Mouse (Mus musculus): ENCODE results near the gene Ppp1r3f.

The Ppp1r3f gene

DNA sequence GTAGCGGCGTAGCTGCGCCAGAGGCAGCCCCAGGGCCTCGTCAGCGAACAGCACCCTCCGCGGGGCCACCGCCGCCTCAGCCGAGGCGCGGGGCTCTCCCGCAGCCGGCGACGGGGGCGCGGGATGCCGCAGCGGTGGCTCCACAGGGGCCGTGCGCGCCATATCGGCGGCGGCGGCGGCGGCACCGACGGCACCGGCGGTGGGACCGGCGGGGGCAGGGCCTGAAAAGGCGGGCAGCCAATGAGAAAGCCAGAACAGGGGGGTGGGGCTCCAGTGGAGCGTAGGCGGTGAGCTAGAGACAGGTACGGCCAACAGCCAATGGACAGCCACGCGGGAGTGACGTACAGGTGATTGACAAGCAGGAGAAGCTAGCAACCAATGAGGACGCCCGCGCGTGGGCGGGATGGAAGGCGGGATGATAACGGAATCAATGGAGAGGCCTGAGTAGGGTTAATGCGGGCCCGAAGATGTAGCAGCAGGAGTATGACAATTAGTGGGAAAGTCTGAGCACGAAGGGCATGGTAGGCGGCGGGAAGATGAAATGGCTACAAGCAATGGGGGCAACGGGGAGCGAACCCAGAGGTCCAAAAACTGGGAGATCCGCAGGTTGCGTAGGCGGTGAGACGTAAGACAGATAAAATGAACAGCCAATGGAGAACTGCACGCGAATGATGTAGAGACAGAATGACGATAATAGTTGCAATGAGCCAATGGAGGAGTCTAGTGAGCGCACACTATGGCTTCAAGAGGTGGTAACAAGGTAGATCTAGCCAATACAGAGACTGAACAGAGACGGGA, at the start of gene Ppp1r3f:
Ppp1r3f (minus strand) TSS at position 197 of the 798 bp plus-strand sequence.
- in situ Hi-C loops (cut with MboI, MseI): no loop called here

DNA sequence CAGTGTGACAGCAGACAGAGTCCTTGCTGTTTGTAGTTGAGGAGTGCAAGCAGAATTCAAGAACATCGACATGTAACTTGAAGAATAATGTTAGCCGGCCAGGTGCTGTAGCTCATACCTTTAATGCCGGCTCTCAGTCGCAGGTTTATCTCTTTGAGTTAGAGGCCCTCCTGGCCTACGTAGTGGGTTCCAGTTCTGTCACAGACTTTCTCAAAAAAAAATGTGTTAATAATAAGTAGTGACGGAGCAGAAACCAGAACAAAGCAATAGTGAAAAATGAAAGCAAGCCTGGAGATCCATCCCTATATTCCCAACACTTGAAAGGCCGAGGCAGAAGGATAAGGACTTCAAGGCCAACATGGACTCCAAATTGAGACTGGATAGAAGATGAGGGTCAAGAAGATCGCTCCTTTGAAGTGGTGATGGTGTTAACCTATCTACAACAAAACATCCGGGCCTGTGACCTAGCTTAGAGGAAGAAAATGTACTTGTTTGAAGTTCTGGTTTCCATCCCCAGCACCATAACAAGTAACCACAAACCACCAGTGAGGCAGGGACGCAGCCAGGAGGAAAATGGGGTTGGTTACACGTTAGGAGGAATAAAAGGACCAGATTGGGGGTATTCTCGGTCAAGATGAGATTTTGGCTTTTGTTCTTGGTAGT, 43.9 kb upstream of the Ppp1r3f start:
- in situ Hi-C loops (cut with MboI, MseI): no loop called here

DNA sequence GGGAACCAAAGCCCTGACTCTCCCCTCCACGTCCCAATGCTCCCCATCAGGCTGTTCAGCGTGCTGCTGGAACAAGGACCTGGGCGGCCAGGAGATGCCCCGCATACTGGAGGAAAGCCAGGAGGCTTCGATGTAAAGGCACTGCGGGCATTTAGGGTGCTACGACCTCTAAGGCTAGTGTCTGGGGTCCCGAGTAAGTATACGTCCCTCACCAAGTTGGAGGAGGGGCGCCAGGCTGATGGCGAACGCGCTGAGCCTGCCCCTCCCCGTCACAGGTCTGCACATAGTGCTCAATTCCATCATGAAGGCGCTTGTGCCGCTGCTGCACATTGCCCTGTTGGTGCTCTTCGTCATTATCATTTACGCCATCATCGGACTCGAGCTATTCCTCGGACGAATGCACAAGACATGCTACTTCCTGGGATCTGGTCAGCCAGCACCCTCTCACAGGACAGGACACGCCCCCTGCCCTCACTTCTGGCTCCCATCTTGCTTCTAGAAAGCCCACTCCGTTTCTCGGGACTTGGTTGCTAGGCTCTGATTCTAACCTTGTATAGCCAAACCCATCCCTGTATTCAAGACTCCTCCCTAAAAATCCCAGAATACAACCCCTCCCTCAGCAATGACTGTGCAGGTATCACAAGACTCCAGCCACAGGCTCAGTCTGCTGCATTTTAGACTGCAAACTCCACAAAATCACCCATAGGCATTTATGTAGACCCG, 36.6 kb upstream of the Ppp1r3f start:
- in situ Hi-C loops (cut with MboI, MseI): no loop called here

DNA sequence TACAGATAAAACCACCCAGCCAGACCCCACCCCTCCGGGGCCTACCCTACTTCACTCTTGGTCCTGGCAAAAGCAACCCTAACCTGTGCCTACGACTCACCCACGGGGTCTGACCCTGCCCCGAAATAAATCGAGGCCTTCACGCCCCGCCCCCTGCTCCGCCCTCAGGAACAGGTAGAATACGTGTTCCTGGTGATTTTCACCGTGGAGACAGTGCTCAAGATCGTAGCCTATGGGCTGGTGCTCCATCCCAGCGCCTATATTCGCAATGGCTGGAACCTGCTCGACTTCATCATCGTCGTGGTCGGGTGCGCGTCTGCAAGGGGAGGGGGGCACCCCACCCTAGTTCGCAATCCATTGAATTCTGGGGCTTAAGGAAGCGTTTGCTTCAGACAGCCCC, 36.0 kb upstream of the Ppp1r3f start:
- in situ Hi-C loops (cut with MboI, MseI): no loop called here

DNA sequence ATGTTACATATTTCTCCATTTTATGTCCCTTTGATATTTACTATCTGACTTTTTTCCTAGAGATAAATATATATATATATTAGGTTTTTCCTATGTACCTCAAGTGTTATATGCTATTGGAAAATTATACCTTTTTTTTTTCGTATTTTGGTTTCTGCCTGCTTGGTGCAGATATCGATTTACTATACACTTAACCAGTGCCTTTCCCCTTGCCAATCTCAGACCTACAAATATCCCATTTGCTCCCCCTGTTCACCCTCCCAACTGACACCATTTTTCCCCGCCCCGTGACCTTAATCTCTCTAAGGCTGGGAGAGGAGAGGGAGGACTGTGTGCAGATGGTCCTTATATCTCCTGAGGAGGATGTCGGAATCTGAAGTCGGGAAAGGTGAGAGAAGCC, 32.7 kb upstream of the Ppp1r3f start, which contains the start of gene Cacna1f:
Cacna1f (plus strand) TSS at position 301 of the 400 bp plus-strand sequence.
- in situ Hi-C loops (cut with MboI, MseI): no loop called here

DNA sequence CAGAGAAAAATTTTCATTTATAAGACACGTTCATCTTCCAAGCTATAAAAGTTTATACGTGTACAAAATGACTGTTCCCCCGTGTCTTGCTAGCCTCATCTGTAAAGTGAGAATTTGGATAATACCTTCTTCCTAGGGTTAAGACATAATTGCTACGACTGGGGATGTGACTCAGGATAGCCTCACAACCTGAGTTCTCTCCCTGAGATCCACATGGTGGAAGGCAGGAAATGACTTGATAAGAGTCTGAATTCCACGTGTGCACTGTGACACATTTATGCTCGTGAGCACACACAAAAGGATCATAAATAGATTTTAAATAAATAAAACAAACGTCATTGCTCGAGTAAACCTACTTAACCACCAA, 31.5 kb upstream of the Ppp1r3f start:
- in situ Hi-C loops (cut with MboI, MseI): no loop called here

DNA sequence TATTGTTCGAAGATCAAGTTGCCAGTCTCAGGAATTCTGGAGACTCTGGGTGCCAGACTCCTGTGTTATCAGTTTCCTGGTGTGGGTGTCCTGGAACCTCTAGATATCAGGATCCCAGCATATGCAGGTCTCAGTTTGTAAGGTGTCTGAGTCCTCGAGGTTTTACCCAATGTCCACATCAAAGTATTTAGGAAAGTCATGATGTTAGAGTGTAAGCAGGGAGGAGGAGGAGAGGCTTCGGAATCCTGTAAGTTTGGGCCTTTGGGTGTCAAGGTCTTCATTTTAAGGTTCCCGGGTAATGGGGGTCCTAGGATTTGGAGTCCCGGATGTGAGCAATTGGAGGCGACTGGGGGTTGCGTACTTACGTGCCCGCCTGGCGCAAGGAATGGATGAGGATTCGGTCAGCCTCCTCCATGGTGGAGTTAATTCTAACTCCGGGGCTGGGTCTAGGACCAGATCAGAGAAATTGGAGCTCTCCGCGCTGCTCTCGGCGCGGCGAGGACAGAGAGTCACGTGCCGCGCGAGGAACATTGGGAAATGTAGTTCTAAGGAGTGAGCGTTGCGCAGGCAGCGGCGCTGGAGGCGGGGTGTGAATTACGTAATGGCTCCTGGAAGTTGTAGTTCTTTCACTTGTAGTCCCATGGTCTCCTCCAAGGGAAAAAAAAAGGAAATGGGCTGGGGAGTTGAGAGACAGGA, 30.9 kb upstream of the Ppp1r3f start, which contains the start of gene Ccdc22:
Ccdc22 (minus strand) TSS at position 639 of the 696 bp plus-strand sequence.
- in situ Hi-C loops (cut with MboI, MseI): no loop called here

DNA sequence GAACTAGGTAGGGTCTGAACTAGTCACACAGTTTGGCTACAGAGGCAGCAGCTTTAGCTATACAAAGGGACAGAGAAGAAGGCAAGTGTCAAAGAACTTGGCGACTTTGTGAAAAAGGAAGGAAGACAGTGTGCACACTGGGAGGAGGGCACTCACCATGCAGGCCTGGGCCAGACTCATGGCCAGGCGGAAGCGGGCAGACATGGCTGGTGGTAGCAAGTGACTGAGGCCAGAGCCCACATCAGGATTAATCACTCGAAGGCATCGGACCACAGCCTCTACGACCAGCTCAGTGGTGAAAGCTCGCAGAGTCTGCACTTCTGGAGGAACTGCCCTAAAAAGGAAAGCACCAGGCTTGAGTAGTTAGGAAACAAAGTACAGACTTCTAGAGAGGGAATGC, 29.9 kb upstream of the Ppp1r3f start:
- in situ Hi-C loops (cut with MboI, MseI): no loop called here

DNA sequence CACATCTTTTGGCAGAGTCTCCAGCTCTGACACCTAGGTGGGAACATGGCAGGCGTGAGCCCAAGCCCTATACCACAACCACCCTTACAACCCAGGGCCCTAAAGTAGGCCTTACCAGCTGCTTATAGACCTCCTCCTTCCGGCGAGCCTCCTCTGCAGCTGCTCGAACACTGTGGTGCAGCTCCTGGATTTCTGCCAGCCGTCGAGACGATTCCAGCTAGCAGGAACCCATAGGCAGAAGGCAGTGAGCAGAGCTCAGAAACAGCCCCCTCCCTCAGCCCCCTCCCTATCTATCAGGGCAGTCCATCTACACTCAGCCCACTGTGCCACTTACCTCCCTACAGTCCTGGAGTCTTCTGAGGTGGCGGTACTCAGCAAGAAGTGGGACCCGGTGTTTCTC, 21.3 kb upstream of the Ppp1r3f start:
- in situ Hi-C loops (cut with MboI, MseI): no loop called here

DNA sequence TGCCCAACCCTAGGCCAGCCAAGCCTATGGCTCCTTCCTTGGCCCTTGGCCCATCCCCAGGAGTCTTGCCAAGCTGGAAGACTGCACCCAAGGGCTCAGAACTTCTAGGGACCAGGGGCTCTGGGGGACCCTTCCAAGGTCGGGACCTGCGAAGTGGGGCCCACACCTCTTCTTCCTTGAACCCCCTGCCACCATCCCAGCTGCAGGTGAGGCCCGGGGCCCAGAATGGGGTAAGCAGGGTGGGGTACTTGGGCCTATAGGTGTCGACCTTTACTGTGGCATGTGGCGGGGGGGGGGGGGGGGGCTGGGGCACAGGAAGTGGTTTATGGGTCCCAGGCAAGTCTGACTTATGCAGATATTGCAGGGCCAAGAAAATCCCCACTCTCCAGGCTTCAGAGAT, 12.3 kb upstream of the Ppp1r3f start:
- in situ Hi-C loops (cut with MboI, MseI): no loop called here

DNA sequence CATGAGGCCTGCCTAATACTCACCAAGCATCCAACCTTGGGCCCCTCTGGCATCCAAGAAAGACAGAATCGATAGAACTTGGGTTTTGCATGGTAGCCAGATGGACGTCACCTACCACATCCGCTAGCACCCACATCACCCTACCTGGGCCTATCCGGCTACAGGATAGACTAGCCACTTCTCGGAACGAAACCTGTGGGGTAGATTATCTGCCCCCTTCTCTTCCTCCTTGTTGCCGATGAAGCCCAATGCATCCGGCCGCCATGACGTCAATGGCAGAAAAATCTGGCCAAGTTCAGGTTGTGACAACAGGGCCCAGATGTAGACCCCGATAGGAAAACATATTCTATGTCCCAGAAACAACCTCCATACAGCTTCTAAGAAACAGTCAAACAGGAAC, 9.8 kb upstream of the Ppp1r3f start:
- in situ Hi-C loops (cut with MboI, MseI): no loop called here

DNA sequence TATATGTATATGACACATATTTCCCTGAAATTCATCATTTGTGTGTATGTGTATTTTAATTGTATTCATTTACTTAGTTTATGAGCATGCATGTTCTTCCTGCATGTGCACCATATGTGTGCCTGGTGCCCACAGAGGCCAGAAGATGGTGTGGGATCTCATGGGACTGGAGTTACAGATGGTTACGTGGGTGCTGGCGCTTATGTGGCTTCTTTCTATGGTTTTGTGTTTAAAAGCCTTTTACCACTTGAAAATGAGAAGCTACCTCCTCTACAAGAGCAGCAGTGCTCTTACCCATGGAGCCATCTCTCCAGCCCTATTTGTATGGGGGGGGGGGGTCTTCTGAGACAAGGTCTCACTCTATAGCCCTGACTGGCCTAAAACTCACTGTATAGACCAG, 7.1 kb upstream of the Ppp1r3f start:
- in situ Hi-C loops (cut with MboI, MseI): no loop called here

DNA sequence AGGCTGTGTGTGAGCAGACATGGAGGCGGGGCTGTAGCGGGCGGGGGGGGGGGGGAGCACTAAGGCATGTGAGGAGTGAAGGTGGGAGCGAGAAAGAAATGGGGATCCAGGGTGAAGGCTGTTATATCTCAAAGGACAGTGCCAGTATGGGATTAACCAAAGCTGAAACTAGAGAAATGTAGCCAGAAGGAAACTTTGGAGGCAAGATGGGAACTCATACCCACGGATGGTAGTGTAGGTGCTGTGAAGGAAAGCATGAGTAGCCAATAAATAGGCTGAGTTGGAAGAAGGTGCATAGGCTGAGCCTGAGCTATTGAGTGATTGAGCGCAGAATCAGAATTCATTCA, 775 bp upstream of the Ppp1r3f start:
- in situ Hi-C loops (cut with MboI, MseI): no loop called here

DNA sequence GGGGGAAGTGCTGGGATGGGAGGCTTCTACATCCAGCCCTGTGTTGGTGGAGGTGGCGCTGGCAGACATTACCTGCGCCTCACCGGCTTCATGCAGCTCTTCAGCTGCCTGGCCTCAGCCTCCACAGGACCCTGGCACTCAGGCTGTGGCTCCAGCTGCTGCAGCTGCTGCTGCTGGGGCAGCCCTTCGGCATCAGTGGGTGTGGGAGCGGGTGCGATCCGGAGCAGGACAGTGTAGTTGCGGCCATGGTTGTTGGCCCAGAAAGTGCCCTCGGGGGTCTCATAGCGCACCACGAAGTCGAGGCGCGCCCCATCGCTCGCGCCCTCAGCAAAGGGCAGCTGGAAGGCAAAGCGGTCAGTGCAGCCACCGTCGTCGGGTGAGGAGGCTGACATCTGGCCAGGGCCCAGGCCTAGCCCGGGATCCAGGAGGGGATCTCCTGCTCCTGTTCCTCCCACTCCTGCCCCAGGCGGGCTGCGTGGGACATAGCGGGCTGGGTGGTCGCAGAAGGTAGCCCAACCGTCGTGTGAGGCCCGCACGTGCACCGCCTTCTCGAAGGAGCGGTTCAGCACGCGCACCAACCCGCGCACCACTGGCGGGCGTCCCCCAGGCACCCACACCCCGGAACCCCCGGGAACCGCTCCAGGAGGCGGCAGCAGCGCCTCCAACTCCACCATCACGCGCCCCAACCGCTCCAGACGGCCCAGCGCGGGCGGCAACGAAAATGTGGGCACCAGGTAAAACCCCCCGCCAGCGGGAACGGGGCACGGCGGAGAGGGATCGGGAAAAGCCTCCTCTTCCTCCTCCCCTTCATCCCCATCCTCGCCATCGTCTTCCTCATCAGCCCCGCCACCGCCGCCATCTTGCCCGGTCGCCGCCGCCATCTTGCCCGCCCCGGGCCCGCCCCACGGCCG, 652 bp downstream of the Ppp1r3f start, which contains the start of gene Foxp3:
Foxp3 (plus strand) TSS at position 469 of the 911 bp plus-strand sequence.
- in situ Hi-C loops (cut with MboI, MseI): no loop called here

DNA sequence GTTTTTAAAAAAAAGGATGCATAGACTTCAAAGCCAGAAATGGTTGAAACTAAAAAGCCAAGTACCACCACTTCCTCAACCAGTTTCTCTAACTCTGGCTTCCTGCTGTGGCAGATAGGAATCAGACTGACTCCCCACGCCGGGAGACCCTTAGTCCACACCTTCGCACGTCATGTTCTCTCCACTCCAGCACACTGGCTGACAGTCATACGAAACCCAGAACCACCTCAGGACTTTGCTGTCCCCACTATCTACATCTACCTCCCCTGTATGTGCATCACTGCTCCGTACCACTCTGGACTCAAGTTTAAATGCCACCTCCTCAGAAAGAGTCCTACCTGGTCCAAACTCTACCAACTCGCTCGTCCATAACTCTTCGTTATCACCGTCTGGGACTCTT, 1.6 kb downstream of the Ppp1r3f start:
- in situ Hi-C loops (cut with MboI, MseI): no loop called here

DNA sequence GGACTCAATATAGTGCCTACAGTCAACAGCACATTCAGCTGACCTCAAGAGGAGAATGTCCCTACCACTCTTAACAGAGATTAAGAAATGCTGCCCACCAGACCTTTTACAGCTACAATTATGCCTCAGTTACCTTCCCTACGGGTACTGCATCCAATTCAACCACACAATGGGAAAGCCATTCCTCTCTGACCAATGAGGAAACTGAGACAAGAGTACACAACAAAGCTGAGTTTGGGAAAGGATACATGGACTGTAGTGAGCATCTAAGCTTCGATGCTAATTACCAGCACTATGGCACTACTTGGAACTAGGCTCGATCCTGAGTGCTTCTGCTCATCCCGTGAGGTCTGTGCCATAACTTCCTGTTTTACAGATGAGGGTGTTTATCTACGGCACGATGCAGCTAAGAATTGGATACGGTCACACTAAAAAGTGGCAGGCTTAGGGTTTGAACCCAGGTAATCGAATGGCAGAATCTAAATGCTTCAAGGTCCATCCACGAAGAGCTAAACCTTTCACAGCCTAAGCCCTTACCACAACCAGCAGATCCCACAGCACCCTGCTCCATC, 2.4 kb downstream of the Ppp1r3f start:
- in situ Hi-C loops (cut with MboI, MseI): no loop called here

DNA sequence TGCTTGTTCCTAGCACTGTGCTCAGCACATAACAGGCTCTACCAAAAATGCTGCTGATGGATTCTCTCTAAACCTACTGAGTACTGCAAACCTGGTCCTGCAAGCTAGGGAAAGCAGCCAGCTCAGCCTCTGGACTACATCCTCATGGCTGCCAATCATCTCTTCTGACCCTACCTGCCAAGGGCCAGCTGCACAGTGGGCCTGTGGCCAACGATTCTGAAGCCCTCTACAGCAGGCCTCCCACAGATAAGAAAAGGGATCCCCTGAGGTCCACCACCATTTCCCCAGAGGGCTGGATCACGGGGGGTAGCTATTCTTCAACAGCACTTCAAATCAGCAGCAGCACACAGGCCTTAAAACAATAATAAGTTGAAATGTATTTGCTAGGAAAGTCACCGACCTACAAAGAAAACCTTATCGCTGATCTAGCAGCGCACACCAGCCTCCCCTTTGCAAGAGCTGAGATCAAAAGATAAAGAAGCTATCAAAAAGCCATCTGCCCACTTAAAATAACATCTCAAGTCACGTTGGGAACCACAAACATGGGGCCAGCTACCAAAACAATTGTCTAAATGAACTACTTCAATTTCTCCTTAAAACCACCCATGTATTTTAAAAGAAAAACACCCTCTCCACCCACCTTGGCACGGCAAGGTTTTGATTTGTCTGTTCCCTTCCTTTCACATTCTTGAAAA, 3.5 kb downstream of the Ppp1r3f start:
- in situ Hi-C loops (cut with MboI, MseI): no loop called here

DNA sequence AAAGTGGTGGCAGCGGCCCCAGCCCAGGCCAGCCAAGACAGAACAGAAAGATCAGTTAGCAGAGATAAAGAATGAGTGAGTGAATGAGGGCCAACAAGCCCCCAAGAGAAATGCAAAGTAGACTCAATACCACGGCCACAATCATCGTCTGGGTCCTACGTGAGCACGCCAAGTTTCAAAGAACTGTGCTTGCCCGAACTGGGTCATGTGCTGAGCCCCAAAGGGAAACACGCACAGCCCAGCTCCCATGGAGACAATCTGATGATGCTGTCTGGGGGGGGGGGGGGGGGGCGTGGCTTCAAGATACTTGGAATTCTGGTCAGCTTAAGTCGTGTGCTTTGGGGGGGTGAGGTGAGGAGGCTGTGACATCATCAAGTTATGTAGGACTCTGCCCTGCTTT, 6.6 kb downstream of the Ppp1r3f start:
- in situ Hi-C loops (cut with MboI, MseI): no loop called here

DNA sequence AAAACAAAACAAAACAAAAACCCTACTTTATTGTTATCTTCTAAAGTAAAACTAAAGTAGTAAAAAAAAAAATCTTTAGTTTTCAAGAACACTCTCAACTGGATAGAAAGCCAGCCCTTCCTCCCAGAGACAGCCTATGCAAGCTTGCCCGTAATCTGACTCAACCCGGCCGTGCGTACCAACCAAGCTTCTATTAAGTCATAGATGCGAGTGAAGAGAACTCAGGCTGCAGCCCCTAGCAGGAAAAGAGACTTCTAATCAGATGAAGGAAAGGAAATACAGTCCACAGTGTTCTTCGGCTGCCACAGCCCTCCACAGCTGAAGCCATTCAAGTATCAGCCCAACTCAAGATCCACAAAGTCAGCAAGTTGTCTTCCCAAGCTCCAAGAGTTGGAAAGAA, 7.7 kb downstream of the Ppp1r3f start:
- in situ Hi-C loops (cut with MboI, MseI): no loop called here

DNA sequence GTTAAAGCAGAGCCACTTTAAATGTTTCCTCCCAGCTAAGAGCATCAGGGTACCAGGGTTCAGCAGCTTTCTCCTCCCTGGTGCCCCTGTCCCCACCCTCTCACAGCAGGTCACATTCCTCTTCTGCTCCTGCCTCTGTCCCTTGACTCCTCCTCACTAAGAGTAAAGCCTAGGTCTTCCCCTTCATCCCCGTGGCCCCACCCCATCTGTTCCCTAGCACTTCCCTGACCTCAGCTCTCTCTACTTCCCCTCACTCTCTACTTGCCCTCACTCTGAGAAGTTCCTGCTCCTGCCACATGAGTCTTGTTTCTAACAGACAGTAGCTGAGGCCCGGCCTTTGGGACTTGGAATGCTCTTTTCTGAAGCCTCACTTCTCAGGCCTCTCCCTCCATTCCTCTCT, 11.0 kb downstream of the Ppp1r3f start:
- in situ Hi-C loops (cut with MboI, MseI): no loop called here
